Mouse (Mus musculus) left cerebral cortex, postnatal 25 days (tissue): ENCODE results near the gene Olfr1502. TPM values are rescaled to one million over a fixed set of nuclear protein-coding genes. Genes with fewer than 3 reads are reported as not detected.
A peak's percentile ranks its signal among the peaks of the same experiment; 100 is the strongest.
"Not testable (repeated sequence)": the region's sequence is repeated elsewhere in the genome, so short reads cannot be mapped to it uniquely, and the experiment has no call there.

ENCODE experiments used
- DNase-seq, 2 experiments: peaks; one replicate each; pipeline ENCODE4 v3.0.0; 2022; ENCODE audit warnings: low spot score in 2 of 2, mixed read lengths in 1 of 2
- intact Hi-C: fragments of 180-260 bp; cut with DNase I; formaldehyde crosslinking; loops from one replicate; pipeline ENCODE4 v1.15.1; 2025
- total RNA-seq, 2 experiments: library from RNA; stranded (reverse); gene quantifications; 2 replicates each; pipeline ENCODE4 v1.2.3; 2021

Olfr1502 gene
- total RNA-seq = not detected

GRCm38 (mm10) chr19:13861495-13861894 is at the start of gene Olfr1502:
Gene Olfr1502 (plus strand): TSS chr19:13861795.
- intact Hi-C loops = no loop called here
- DNase-seq = no peak

DNA sequence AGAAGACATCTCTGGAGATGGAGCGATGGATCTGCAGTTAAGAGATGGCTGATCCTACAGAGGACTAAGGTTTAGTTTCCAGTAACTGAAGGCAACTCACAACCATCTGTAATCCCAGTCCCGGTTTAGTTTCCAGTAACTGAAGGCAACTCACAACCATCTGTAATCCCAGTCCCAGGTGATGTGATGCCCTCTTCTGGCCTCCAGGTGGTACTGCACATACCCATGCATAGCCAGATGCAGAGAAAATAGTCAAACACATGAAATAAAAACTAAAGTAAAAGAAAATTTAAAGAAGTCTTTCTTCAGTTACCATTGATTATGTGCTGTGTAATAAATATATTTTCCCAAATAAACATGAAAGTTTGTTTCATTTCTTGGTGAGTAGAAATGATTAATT is 48.8 kb upstream of the Olfr1502 start:
- no peak for DNase-seq
- intact Hi-C loops = no loop called here

DNA sequence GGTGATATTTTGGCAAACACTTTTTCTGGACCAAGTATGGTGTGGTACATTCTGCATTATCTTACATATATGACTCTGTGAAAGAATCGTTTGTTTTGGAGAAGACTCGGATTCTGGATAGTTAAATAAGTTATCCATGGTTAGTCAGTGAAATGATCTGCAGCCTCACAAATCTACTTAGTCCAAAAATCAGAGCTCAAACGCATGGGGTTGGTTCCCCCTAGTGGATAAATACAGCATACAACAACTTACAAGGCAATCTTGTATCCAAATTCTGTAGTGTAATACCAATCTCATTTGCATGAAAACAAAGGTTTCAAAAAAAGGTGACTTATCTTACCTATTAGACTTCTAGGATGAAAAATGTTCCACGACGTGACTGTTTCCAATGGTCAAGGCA is 42.8 kb upstream of the Olfr1502 start:
- DNase-seq = peak; percentile 2 to 35
- intact Hi-C loops = loop anchor here (5.0 kb wide), 1 partner anchor 1302 kb away; no protein-coding TSS in a partner anchor

GRCm38 (mm10) chr19:13819347-13819746 is 42.2 kb upstream of the Olfr1502 start, which contains the start of gene Olfr1499:
Gene Olfr1499 (minus strand): TSS chr19:13819447.
- intact Hi-C loops = loop anchor here (5.0 kb wide), 1 partner anchor 1302 kb away; no protein-coding TSS in a partner anchor
- DNase-seq = no peak

DNA sequence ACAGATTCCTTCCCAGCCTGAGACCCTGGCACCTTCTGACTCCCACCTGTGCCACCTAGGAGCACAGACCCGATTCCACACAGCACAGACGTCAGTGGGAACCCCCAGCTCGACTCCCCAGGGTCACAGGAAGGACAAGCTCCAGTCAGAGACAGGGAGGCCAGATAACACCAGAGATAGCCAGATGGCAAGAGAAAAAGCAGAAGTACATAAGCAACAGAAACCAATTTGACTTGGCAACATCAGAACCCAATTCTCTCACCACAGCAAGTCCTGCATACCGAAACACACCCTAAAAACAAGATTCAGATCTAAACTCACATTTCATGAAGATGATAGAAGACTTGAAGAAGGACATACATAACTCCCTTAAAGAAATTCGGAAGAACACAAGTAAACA is 40.7 kb upstream of the Olfr1502 start:
- intact Hi-C loops = no loop called here
- no peak for DNase-seq

DNA sequence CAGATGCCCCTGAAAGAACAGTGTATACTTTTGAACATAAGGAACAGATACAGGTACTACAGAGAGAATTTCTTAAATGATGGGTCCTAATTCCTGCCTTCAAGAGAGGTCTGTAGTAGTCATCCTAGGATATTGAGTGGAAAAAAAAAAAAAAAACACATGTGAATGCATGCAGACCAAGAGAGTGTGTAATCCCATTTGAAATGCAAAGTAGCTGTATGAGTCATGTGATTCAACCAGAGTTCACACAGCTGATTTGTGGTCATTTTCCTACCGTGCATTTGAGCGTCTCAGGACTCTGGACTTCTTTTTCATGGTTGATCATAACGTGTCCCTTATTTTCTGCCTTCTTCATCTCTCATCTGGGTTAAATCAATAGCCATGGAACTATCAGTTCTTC is 33.1 kb upstream of the Olfr1502 start:
- intact Hi-C loops = no loop called here
- no peak for DNase-seq

DNA sequence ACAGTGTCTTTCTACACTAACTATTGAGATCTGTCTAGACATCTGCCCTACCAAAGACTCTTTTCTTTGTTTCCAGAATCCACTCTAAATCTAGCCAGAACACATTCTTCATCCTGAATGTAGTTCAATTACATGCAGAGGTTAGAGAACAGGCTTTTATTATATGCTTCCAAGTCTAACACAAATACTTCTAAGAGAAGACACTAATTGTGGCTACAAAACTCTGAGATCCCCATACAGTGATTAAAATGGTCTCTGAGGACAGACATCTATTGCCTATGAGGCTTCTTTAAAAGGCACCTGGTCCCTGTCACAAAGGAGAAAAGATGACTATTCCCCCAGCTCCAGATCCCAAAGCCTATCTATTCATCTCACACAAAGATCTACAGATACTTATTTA is 31.2 kb upstream of the Olfr1502 start, which contains the start of gene Olfr1500:
Gene Olfr1500, minus strand, starts transcription at position 101 of the 400 bp plus-strand sequence.
- intact Hi-C loops = no loop called here
- DNase-seq = no peak

DNA sequence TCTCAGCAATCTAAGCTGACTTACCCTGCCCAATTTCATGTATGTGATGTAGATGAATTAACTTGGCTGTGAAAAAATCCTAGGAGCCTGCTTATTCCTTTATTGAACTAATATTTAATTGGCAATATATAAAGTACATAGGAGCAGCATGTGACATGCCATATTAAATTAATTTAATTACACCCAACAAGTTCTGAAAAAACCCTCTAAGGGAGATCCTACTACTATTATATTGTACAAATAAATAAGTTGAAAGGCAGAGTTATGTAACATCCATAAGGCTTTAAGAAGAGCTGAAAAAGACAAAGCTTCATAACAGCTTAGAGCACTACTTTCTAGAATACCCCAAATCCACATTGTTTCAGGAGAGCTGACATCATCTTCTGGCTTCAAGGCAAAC is 11.0 kb upstream of the Olfr1502 start, which contains the start of gene Olfr1501:
Gene Olfr1501, minus strand, starts transcription at position 101 of the 400 bp plus-strand sequence.
- not testable (repeated sequence) for DNase-seq

DNA sequence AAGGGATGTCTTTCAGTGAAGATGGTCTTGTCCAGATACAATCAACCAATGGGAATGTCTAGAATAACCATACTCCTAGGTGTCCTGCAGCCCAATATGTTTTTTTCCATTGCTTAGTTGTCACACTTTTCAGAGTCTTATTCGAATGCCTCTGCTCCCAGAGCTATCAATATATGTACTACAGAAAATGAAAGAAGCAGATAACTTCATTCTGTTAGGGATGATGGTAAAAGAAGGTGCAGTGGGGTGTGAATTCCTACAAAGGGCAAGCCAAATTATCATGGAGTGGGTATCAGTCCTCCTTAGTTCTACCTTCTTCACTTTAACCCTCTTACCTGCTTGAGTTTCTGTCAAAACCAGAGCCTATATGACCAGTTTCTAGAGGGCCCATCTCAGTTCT is 36.2 kb downstream of the Olfr1502 start, which contains the start of gene Olfr1504:
Gene Olfr1504, minus strand, starts transcription at position 101 of the 400 bp plus-strand sequence.
- intact Hi-C loops = loop anchor here (10.0 kb wide), 1 partner anchor 153 kb away; no protein-coding TSS in a partner anchor
- DNase-seq = no peak

More for the DNA sequence above, 11.0 kb upstream of the Olfr1502 start, which contains the start of gene Olfr1501:
- intact Hi-C loops = not testable (repeated sequence)

Other genes starting within 250 kb of the Olfr1502 start
- not detected for gene Olfr1487, start 244.4 kb upstream of the Olfr1502 start, total RNA-seq
- gene Olfr1489, start 230.2 kb upstream of the Olfr1502 start, total RNA-seq = not detected
- gene Olfr1490, start 210.7 kb upstream of the Olfr1502 start, total RNA-seq = not detected
- gene Olfr1491, start 164.5 kb upstream of the Olfr1502 start, total RNA-seq = not detected
- gene Olfr1493-ps1, start 138.5 kb upstream of the Olfr1502 start, total RNA-seq = not detected
- not detected for gene Olfr1494, start 122.1 kb upstream of the Olfr1502 start, total RNA-seq
- not detected for gene Olfr1495, start 97.2 kb upstream of the Olfr1502 start, total RNA-seq
- gene Olfr1496, start 83.9 kb upstream of the Olfr1502 start, total RNA-seq = not detected
- not detected for gene Olfr1497, start 63.6 kb upstream of the Olfr1502 start, total RNA-seq
- gene Olfr1499, start 42.3 kb upstream of the Olfr1502 start, total RNA-seq = not detected
- gene Olfr1500, start 31.3 kb upstream of the Olfr1502 start, total RNA-seq = not detected
- gene Olfr1501, start 11.1 kb upstream of the Olfr1502 start, total RNA-seq = not detected
- not detected for gene Olfr1504, start 36.1 kb downstream of the Olfr1502 start, total RNA-seq
- not detected for gene Olfr1505, start 51.7 kb downstream of the Olfr1502 start, total RNA-seq